Mouse (Mus musculus): ENCODE results near the gene Foxp1.

GRCm38 (mm10) chr6:99347836-99348235, 174.7 kb downstream of the Foxp1 start:
- no peak for TF ChIP-seq CTCF (IDR thresholded peaks at IDR 0.05; ENCODE audit: low read depth)
- TF ChIP-seq EP300 (IDR thresholded peaks at IDR 0.05; ENCODE audit: low read depth), result no peak
